Mouse (Mus musculus) 416B (cell line): ENCODE measurements at regions not wholly inside any gene's neighbourhood (a gene's known extent, or its start where the extent isn't known, plus 50 kb on each side); places are given as distances from the start of the nearest gene placed in this dataset.

Source experiments
- DNase-seq: peaks from one replicate; pipeline ENCODE4 v3.0.0; 2011; ENCODE audit warnings: low read depth

DNA sequence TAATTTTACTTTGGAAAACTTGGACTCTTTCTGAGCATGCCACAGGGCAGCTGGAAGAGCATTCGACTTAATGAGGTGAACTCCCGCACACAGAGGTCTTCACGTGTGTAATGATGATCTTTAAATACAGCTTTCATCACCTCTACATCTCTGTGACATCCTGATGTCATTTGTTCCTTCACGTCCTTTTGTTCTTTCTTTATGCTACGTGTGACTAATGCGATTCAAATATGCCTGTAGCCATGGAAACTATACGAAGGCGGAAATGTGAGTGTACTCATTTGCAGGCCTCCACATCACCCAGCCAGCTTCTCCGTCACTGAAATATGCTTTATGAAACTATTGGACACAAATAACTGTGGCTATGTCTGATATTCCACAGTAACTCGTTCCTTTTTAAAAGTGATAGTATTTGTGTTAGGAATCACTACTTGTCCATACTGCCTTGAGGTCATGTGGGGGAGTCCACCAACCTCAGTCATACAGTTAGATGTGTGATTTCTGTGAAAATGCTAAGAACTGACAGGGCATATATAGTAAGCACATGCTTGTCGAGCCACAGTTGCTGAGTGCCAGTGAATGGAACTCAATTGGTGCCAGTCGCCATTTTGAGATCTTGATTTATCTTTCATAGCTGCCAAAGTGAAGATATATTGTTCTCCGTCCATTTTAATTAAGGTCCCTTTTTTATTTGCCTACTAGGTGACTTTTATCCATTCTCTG is 145.9 kb downstream of the Plk2 start:
- DNase-seq = no peak

DNA sequence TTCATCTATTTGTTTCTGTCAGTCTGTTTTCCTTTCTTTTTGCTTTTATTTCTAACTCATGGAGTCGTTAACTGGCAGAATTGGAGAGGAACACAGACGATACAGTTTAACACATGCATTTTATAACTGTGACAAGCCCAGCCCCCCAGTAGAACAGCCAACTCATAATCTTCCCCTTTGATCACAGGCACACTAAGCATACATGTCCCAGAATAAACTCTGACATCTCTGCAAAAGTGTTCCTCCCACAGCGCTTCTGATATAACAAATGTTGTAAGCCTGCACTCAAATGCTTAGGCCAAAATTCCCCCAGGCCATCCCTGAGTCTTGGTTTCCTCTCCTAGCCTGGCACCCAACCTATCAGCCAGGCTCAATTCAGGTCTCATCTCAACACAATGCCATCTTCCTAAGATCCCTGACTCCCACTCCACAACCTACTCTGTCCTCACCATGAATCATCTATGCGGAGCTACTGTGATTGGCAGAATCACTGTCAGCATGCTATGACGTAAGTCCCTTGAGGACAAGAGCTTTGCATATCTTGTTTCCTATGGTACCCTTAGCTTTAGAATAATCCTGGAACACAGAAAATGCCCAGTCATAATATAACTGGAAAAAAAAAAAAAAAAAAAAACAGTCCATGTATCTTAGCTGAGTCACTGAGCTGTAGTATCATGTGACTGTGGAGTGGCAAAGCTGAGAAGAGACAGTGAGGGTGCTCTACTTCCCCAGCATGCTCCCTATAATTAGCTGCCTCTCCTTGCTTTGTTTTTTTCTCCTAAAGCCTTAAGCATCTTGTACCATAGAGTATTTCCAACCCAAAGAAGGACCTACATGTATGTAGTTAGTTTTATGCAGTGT is 146.7 kb downstream of the Plk2 start:
- DNase-seq = peak; percentile 5

DNA sequence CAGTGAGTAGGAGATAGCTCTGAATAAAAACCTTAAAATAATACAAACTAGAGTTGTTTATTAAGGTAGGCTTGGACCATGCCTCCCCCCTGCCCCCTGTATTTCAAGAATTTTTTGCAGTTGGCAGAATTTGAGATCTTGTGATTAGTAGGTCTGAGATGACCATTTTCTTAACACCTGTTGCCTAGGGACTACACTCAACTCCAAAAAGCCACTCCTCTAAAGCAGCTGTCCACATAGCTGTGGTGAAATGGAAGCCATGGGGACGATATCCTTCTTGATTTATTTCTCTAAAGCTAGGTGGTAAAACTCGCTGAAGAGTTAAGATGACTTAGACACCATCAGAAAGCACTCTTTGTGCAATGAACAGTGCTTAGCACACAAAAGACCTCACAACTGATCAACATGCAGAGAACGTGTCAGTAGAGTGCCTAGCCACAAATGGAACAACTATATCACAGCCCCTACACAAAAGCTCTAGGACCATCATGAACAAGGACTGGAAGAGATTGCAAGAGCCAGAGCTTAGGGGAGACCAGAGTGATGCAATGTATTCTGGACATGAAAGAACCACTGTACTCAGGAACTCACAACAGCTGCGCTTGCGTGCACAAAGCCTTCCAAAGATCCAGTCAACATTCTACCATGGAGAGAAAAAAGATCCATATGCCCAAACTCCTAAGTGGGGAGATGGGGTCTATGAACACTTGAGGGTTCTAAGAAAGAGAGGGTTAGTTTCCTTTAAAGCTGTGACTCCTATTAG is 147.6 kb downstream of the Plk2 start:
- no peak for DNase-seq

DNA sequence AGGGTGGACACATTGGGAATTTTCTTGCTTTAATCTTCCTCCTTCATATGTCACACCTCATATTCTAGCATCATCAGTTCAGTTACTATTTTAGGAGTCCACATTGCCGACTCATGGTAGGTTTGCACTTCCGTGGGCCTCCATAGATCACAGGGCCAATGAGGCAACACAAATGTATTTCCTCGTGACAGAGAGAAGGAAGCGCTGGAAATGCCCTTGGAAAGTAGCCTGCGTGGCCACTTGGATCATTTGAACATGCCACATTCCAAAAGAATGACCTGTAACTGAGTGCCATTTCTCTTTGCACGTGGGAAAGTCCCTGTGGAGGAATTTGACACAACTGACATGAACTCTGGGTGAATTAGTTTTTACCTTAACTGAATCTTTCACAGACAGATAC is 150.6 kb downstream of the Plk2 start:
- DNase-seq = no peak

DNA sequence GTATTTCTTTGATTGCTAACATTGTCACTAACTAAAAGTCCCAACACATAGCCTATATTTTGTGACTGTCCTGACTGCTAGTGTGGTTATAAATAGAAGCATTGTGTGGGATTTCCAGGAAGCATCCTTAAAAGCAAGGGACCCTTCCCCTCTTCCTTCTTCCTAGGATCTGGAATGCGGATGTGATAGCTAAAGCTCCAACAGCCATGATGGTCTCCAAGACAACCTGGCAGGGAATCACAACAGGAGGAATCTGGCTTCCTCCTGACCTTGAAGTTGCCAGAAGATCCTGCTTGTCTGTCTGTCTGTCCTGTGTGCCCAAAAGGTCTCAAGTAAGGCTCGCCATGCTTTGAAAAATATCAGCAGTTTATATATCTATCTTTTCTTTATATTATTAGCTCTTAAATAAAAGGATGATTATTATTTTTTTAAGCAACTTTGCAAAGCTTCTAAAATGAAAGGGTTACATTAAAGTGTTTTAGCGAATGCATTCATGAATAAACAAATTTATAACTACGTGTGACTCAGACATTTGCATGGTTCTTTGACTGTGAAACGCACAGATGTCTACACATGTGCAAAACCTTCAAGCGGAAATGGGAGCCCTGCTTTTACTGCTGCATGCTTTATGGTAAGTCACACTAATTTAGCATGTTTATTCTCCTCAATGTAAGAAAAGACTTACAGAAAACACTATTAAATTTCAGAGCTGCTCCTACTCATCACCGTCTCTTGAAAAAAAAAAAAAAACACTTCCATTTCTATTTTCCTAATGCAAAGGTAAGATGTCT is 160.9 kb downstream of the Plk2 start:
- DNase-seq = no peak

DNA sequence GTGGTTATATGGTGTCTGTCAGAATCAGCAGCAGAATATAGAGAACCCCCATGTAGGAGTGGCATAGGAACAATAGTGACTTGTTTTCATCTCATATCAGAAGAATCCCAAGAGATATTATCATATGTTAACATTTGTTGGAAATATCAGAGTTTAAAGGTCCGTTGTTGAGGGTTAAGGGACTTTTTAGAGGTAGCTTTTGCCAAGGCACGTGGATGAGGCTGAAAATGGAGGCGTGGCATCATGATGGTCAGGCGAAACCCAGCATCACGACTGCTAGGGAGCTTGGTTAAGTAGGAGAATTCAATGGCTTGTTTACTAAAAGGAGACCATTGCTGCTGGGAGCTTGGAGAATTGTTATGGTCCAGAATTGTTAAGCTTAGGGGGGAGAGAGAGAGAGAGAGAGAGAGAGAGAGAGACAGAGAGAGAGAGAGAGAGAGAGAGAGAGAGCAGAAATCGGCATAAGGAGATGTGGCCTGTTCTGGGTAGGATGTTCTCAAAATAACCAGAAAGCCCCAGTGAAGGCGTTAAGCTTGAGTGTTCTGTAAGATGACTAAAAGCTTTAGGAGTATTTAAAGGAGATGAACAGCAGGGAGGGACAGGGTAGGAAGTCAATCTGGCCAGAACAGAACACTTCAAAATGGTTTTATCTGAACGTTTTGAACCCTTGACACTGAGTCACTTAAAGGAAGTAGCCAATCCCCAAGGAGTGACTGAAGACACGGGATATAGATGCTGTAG is 161.7 kb downstream of the Plk2 start:
- no peak for DNase-seq

DNA sequence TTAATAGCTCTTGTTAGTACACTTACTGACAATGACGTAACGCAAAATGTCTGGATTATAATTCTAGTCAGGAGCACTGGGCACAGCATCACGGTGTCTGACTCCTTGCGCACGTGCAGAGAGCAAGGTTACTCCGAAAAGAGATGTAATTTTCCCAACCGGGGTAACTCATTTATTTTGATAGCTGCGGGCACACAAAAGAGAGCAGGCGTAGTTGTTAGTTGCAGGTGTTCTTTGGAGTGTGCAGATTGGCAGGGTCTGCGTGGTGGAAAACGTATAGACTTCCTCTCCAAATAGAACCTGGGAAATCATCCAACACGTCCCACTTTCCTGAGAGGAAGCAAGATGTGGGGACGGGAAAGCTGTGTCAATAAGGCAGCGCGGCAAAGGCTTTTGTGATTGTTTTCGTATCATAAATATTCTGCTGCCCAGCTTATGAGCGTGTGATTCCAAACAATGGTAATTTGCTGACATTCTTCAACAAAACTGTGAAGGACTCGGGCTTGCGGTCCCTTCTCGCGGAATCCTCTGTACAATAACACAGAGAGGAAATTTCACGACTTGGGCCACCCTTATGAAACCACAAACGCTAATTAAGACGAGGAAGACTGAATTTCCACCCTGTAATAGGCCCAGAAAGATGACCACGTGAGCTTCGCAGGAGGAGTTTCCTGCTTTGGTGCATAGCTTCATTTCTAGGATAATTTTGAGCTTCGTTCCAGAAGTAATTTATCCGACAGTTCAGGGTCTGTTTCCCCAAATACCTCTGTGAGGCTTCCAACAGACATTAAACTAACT is 163.3 kb downstream of the Plk2 start:
- DNase-seq = no peak

DNA sequence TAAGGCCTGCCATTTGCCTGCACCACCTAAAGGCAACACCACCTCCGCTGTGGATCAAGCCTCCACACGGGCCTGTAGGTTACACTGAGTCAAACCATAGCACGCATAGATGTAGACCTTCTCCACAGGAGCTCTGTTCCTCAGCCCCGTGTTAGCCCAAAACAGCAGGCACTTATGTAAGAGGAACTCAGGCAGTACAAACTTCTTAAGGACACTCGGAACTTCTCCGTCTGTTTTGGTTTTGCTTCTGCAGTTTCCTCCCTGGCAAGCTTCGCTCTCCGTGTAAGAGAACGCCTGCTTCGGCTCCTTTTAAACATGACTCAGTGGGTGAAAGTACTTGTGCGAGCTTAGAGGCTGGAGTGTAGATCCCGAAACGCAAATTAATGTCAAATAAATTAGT is 165.7 kb downstream of the Plk2 start:
- no peak for DNase-seq

DNA sequence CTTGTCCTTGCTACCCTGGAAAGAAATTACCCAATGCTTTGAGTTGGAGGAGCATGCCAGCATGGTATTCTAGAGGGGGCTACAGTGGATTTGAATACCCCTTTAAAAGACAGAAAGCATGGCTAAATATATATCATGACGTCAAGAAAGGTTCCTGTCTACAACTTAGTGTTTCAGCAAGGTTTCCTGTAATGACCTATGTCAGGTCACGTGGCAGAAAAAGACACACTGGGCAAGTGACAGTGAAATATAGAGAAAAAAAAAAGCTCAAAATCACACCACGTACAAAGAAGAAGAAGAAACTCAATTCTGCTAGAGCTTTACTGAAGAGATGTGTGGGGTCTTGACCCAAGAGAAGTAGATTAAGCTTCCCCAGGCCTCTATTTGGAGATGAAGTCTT is 167.7 kb downstream of the Plk2 start:
- DNase-seq = no peak

DNA sequence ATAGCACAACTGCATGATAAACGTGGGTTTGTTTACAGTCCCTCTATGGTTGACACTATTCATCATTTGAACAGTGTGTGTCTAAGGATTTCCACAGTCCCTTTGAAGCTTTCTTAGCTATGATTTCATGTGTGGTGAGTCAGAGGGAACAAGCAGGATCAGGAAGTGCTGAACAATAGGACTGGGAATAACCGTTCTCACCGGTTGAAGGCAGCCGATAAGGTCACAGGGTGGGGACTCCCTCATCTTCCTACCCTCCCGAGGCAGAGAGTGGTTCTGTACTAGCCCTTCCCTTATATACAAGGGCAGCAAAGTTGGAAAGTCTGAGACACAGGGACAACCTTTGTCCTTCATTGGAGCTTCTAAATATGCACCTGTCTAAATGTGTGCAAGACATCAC is 168.1 kb downstream of the Plk2 start:
- DNase-seq = no peak

DNA sequence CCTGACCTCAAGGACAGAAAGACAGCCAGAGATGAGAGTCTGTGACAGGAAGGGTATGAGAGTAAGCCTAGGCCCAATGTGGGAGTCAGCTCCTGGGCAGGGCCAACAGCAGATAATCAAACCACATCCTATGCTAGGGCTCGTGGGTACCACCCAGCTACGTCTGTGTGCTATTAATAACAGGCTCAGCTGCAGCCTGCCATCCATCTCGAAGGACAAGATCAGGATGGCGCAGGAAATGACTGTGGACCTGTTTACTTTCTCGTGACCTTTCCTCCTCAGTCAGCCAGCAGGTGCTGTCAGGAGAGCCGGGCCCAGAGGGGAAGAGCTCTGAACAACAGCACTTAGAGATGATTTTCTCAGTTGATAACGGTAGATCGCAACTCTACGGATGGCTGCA is 169.1 kb downstream of the Plk2 start:
- DNase-seq = peak; percentile 14

DNA sequence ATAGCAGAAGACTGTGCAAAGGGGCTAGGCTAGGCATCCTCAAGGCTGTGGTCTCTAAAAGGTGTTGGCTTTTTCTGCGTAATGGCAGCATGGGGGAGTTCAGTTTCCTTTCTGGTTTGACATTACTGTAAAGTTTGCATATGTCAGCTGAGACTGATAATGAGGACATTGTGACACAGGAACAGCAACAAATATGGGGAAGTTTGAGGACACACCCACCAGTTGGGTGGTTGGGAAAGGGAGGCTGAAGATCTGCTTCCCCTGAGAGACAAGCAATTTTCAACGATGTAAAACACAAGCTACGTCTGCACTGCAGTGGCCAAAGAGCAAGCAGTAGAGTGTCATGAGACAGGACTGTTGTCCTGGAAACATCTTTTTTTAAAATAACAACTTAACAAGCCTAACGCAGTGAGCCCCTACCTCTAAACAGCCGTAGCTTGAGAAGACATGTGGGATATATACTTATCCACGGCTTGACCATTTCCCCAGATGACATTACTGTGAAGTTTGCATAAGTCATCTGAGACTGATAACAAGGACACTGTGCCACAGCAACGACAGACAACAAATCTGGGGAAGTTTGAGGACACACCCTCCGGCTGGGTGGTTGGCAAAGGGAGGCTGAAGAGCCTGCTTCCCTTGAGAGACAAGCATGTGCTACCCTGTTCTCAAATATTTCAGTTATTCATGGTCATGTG is 173.8 kb downstream of the Plk2 start:
- DNase-seq = peak; percentile 6

DNA sequence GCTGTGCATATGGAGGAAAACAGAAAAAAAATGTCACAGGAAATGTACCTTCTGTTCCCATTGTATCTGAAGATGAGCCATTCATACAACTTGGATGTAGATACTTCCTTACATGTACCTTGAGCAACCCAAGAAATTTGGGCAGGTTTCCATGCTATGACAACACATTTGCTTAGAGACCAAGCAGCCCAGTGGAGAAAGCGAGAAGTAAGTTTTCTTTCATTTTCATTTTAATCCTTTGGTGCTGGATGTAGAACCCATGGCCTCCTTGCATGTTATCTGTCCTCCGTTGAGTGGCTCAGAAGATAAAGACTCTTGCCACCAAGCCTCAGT is 174.3 kb downstream of the Plk2 start:
- DNase-seq = no peak

DNA sequence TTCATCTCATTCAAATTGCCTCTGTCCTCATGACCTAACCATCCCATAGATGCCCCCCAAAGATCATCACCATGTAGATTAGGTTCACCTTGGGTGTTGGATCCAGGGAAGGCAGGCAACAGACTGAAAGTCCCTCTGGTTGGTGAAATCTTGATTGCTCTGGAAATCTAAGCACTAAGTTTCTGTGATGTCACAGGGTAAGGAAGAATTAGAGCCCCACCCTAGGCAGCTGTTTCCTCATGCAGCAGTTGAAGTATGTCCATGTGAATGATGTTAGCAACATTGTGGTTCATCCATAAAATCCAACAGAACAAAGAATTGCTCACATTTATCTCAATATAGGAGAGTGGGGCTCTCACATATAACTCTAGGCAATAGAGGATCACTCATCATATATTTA is 175.5 kb downstream of the Plk2 start:
- DNase-seq = no peak

DNA sequence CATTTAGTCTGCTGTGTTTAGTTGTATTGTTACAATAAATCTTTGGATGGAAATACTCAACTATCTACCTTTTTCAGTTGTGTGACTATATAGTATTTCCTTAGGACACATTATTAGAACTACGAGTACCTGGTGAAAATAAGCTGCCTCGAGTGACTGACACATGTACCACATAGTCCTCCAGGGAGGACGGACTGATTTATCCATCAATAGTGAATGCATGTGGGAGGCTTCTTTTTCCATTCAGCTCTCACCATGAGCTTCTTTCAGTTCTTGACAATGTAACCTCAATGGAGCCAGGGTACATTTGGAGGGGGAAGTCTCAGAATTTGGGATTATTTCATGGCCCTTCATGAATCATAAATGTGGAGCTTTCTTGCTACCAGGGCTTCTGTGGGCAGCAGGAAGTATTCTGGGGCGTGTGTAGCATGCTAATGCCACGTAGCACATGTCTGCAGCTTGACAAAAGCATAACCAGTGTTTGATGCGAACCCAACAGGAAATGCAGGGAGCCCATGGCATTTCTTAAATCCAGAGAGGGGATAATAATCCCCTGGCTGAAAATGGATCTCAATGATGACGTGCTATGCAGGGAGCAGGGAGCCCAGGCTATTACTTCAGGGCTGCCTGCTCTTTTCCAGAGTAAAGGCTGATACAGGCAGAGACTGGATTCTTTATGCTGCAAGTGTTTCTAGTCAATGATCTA is 178.7 kb downstream of the Plk2 start:
- DNase-seq = no peak

DNA sequence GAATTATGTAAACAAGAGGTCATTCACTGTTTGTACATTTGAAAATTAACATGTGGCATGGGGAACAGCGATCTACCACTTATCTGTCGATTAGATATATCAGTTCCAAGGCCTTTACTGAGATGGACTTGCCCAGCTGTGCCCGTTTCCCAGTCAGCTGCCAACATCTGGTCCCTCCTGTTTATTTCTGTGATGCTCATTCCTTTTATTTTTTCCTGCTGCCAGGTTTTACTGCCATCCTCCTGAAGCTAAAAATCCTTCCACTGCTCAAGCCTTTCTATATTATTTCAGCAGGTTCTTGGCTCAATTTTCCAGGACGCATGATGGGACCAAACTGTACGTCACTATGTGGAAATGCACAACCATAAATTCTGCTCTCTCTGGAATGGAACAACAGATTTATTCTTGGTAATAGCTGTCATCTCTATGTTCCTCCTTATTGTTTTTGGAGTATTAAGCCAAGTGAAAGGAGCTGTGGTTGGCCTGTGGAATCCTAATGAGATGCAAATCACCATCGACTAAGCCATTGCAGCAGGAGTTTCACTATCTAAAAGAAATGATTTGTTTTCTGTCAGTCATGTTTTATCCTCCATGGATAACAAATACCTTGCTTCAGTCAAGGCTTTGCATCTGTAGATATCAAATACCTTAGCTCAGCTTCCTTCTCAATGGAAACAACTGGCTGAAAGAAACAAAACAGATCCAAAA is 180.1 kb downstream of the Plk2 start:
- DNase-seq = no peak

DNA sequence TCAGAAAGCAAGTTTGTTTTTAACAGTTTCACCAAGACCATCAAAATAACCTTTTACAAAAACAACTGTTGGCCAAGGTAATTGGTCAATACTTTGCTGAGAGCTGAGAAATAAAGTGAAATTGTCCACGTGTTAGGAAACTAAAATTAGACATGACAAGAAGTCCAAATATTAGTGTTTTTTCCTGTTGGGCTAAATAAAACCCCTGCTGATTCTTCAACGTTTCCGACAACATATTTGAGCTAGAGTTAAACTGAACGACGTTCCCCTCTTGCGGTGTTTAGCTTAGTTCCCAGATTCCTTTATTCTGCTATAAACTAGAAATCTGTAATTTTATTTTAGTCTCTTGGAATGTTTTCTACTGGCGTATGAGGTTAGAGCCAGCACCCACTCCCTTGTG is 183.3 kb downstream of the Plk2 start:
- no peak for DNase-seq

DNA sequence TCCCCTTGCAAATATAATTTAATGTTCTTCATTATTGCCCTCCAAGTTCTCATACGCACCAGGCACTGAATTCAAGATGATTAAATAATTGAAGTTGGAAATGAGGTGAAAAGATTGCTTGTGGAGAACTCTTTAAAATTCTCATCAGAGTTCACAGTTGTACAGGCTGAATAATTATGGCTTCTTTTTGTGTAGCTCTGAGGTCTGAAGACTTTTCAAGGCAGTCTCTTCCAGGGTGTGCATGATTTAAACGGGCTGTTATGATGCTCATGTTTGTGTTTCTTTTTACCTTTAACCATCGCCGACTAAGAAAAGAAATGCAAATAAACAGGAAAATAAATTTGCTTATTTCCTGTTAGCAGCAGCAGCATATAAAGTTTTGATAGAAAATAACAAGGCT is 185.3 kb downstream of the Plk2 start:
- no peak for DNase-seq

DNA sequence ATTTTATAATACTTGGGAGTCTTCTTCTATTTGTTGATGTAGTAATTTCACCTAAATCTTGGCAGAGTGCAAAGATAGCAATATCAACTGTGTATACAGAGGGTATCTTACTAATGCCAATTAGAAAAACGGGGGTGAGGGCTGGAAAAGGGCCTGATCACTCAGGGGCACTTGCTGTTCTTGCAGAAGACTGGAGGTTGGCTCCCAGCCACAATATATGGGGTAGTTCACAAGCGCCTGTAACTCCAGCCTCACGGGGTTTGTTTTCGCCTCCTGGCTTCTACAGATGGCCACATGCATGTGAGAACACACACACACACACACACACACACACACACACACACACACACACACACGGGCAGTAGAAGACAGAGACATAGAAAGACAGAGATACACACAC is 185.7 kb downstream of the Plk2 start:
- no peak for DNase-seq
